Mouse (Mus musculus): Measurements from ENCODE around the gene D5Ertd579e.

DNA sequence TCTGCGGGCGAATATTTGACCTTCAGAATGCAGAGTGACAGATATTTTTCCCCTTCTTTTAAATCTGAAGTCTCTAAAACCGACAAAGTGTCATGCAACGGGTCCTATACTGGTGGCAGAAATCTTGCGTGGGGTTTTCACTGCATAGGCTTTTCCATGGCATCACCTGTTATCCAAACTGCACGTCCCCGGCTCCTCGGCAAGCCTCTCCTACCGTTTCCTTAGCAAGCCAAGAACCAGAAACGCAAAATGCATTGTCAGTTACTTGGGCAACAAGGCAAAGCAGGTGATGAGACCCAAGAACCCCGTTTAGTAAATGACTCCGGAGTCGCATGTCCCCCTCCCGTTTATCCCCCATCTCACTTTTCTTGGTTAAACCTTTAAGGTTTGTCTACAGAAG, 819 bp downstream of the D5Ertd579e start:
- no peak for TF ChIP-seq CTCF (IDR thresholded peaks at IDR 0.05; ENCODE audit: extremely low read depth, insufficient read depth, insufficient read length, insufficient replicate concordance)
- TF ChIP-seq POLR2A (IDR thresholded peaks at IDR 0.05; ENCODE audit: low read depth, low read length), result no peak
